Mouse (Mus musculus) myocyte (in vitro differentiated cells): ENCODE measurements around the gene Zbtb20. TPM values are rescaled to one million over a fixed set of nuclear protein-coding genes. Genes with fewer than 3 reads are reported as not detected.

Experiments
- H3K27me3 ChIP-seq: one replicate; pipeline ENCODE4 v1.6.1; 2011; ENCODE audit not compliant: control insufficient read depth, insufficient read depth, insufficient read length
- H3K36me3 ChIP-seq: one replicate; pipeline ENCODE4 v1.6.1; 2011; ENCODE audit not compliant: control insufficient read depth, insufficient read depth
- H3K4me2 ChIP-seq: one replicate; pipeline ENCODE4 v1.6.1; 2011; ENCODE audit warnings: low read depth, control low read depth
- H3K4me3 ChIP-seq: one replicate; pipeline ENCODE4 v1.5.1; 2011; ENCODE audit warnings: mild to moderate bottlenecking, control low read depth, moderate library complexity
- H3K79me2 ChIP-seq: one replicate; pipeline ENCODE4 v1.6.1; 2011; ENCODE audit not compliant: control insufficient read depth, insufficient read depth
- H3ac ChIP-seq: one replicate; pipeline ENCODE4 v1.6.1; 2011; ENCODE audit not compliant: control insufficient read depth, insufficient read length
- CEBPB ChIP-seq: IDR thresholded peaks from 2 replicates; pipeline ENCODE4 v1.6.1; 2011; ENCODE audit warnings: mild to moderate bottlenecking, moderate library complexity; ENCODE audit not compliant: poor library complexity, insufficient read depth, severe bottlenecking
- E2F4 ChIP-seq: IDR thresholded peaks from one replicate; pipeline ENCODE4 v1.6.1; 2011; ENCODE audit warnings: mild to moderate bottlenecking, control low read depth, moderate library complexity; ENCODE audit not compliant: insufficient read depth
- MAX ChIP-seq: IDR thresholded peaks from one replicate; pipeline ENCODE4 v1.6.1; 2011; ENCODE audit warnings: low read depth, mild to moderate bottlenecking, control low read depth
- MYOD1 ChIP-seq, 3 experiments: IDR thresholded peaks; one replicate each; pipeline ENCODE4 v1.6.1; 2011; ENCODE audit warnings: control low read depth in 2 of 3, low read depth in 2 of 3, mild to moderate bottlenecking in 2 of 3, moderate library complexity in 1 of 3; ENCODE audit not compliant: insufficient read length in 2 of 3, control insufficient read depth in 1 of 3
- MYOG ChIP-seq, 3 experiments: IDR thresholded peaks; one replicate each; pipeline ENCODE4 v1.6.1; 2011; ENCODE audit warnings: control low read depth in 2 of 3, low read depth in 2 of 3, mild to moderate bottlenecking in 2 of 3; ENCODE audit not compliant: insufficient read length in 2 of 3, control insufficient read depth in 1 of 3, insufficient read depth in 1 of 3
- POLR2A ChIP-seq: IDR thresholded peaks from one replicate; pipeline ENCODE4 v1.6.1; 2011; ENCODE audit warnings: low read depth, mild to moderate bottlenecking, control low read depth, moderate library complexity; ENCODE audit not compliant: insufficient read length
- POLR2AphosphoS2 ChIP-seq: IDR thresholded peaks from one replicate; pipeline ENCODE4 v1.6.1; 2011; ENCODE audit warnings: low read depth, control low read depth; ENCODE audit not compliant: insufficient read length
- REST ChIP-seq: IDR thresholded peaks from one replicate; pipeline ENCODE4 v1.6.1; 2011; ENCODE audit warnings: mild to moderate bottlenecking, control low read depth, moderate library complexity; ENCODE audit not compliant: insufficient read depth, insufficient read length
- SRF ChIP-seq: IDR thresholded peaks from one replicate; pipeline ENCODE4 v1.6.1; 2011; ENCODE audit warnings: low read depth; ENCODE audit not compliant: control insufficient read depth, insufficient read length
- TCF12 ChIP-seq: IDR thresholded peaks from one replicate; pipeline ENCODE4 v1.6.1; 2011; ENCODE audit warnings: mild to moderate bottlenecking, control low read depth; ENCODE audit not compliant: poor library complexity, insufficient read depth, severe bottlenecking
- TCF3 ChIP-seq: IDR thresholded peaks from one replicate; pipeline ENCODE4 v1.6.1; 2011; ENCODE audit warnings: low read depth, control low read depth; ENCODE audit not compliant: insufficient read length
- USF1 ChIP-seq: IDR thresholded peaks from one replicate; pipeline ENCODE4 v1.6.1; 2011; ENCODE audit warnings: low read depth, mild to moderate bottlenecking, control low read depth, moderate library complexity
- polyA plus RNA-seq: library from polyadenylated mRNA; unstranded; fragments of >200 nt; fragmentation: generic; extraction: Trizol; gene quantifications from one replicate; pipeline ENCODE4 v1.2.1, GENCODE M21; 2012; ENCODE audit warnings: missing spikeins

The Zbtb20 gene
- polyA plus RNA-seq, 1 experiment = 5.0 TPM

GRCm38 (mm10) chr16:43476921-43477320 is 601.2 kb downstream of the Zbtb20 start:
- Histone ChIP-seq H3K79me2 (no peaks in the 10 kb centered on the region), H3K36me3 (no peaks in the 10 kb centered on the region), H3K4me3 (no peak overlapping the region), H3K27me3 (no peaks in the 10 kb centered on the region), H3ac (no peak overlapping the region), H3K4me2 (no peak overlapping the region)
- no peak for TF ChIP-seq E2F4
- TF ChIP-seq MYOG (IDR thresholded peaks at IDR 0.05; ENCODE audit: control insufficient read depth in 1 of 3, insufficient read depth in 1 of 3, insufficient read length in 2 of 3, low read depth in 2 of 3) = no peak
- TF ChIP-seq POLR2AphosphoS2 = no peak
- no peak for TF ChIP-seq USF1
- no peak for TF ChIP-seq TCF12
- no peak for TF ChIP-seq POLR2A
- TF ChIP-seq REST = no peak
- no peak for TF ChIP-seq MAX
- TF ChIP-seq SRF = no peak
- no peak for TF ChIP-seq TCF3
- TF ChIP-seq MYOD1 (IDR thresholded peaks at IDR 0.05; ENCODE audit: control insufficient read depth in 1 of 3, insufficient read length in 2 of 3, low read depth in 2 of 3) = no peak
- no peak for TF ChIP-seq CEBPB

GRCm38 (mm10) chr16:43478352-43478751 is 602.7 kb downstream of the Zbtb20 start:
- Histone ChIP-seq H3ac (no peak overlapping the region), H3K79me2 (no peaks in the 10 kb centered on the region), H3K27me3 (no peaks in the 10 kb centered on the region), H3K4me2 (no peak overlapping the region), H3K4me3 (no peak overlapping the region), H3K36me3 (no peaks in the 10 kb centered on the region)
- TF ChIP-seq REST = no peak
- TF ChIP-seq TCF12 = no peak
- no peak for TF ChIP-seq USF1
- TF ChIP-seq E2F4 = no peak
- no peak for TF ChIP-seq CEBPB
- TF ChIP-seq POLR2AphosphoS2 = no peak

GRCm38 (mm10) chr16:43480532-43480931 is 604.9 kb downstream of the Zbtb20 start:
- no peaks in the 10 kb centered on the region for H3K36me3 ChIP-seq
- no peak overlapping the region for H3K4me3 ChIP-seq
- no peaks in the 10 kb centered on the region for H3K79me2 ChIP-seq
- no peak overlapping the region for H3ac ChIP-seq
- no peaks in the 10 kb centered on the region for H3K27me3 ChIP-seq
- no peak for TF ChIP-seq MYOG (IDR thresholded peaks at IDR 0.05; ENCODE audit: control insufficient read depth in 1 of 3, insufficient read depth in 1 of 3, insufficient read length in 2 of 3, low read depth in 2 of 3)
- no peak for TF ChIP-seq MAX
- TF ChIP-seq SRF = no peak
- TF ChIP-seq CEBPB = no peak
- H3K4me2 ChIP-seq = no peak overlapping the region

GRCm38 (mm10) chr16:43482125-43482524 is 606.4 kb downstream of the Zbtb20 start:
- TF ChIP-seq REST (no peak), CEBPB (no peak)
- H3K27me3 ChIP-seq = no peaks in the 10 kb centered on the region
- no peak overlapping the region for H3ac ChIP-seq
- no peaks in the 10 kb centered on the region for H3K36me3 ChIP-seq
- H3K4me2 ChIP-seq = no peak overlapping the region
- no peaks in the 10 kb centered on the region for H3K79me2 ChIP-seq
- H3K4me3 ChIP-seq = no peak overlapping the region

GRCm38 (mm10) chr16:43482738-43483137 is 607.1 kb downstream of the Zbtb20 start:
- Histone ChIP-seq H3K27me3 (no peaks in the 10 kb centered on the region), H3K36me3 (no peaks in the 10 kb centered on the region), H3ac (no peak overlapping the region), H3K4me2 (no peak overlapping the region), H3K79me2 (no peaks in the 10 kb centered on the region), H3K4me3 (no peak overlapping the region)
- TF ChIP-seq MYOD1 (IDR thresholded peaks at IDR 0.05; ENCODE audit: control insufficient read depth in 1 of 3, insufficient read length in 2 of 3, low read depth in 2 of 3) = no peak
- no peak for TF ChIP-seq MYOG (IDR thresholded peaks at IDR 0.05; ENCODE audit: control insufficient read depth in 1 of 3, insufficient read depth in 1 of 3, insufficient read length in 2 of 3, low read depth in 2 of 3)
- no peak for TF ChIP-seq POLR2AphosphoS2
- no peak for TF ChIP-seq CEBPB
- TF ChIP-seq REST = no peak
- TF ChIP-seq TCF12 = no peak
- no peak for TF ChIP-seq SRF
- TF ChIP-seq MAX = no peak
- TF ChIP-seq POLR2A = no peak
- no peak for TF ChIP-seq E2F4
- no peak for TF ChIP-seq TCF3
- no peak for TF ChIP-seq USF1
